Mouse (Mus musculus): Measurements from ENCODE around the gene Etl4. TPM values are rescaled to one million over a fixed set of nuclear protein-coding genes. Genes with fewer than 3 reads are reported as not detected.

The Etl4 gene
- total and polyA plus RNA-seq, 2 experiments = 3.5 to 5.5 TPM

DNA sequence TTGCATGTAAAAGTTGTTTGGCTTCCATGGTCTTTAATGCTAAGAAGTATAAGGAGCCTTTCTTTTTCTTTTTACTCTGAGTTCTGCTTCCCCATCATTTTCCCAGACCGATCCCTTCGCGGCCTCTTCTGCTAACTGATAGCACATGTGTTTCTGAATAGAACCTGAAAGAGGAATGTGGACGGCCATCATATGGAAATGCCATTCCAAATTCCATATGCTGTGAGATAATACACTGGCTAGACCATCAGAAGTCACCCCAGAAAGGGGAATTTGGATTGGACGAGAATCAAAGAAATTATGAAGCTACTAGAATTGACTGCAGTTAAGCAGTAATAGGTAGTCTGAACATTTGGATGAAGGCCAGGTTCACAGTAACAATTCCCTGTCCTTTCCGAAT, 694.4 kb downstream of the Etl4 start:
- TF ChIP-seq POLR2A (IDR thresholded peaks at IDR 0.05; ENCODE audit: extremely low read depth, insufficient read depth, low read length) (no peak), CTCF (IDR thresholded peaks at IDR 0.05; ENCODE audit: low read depth, low read length) (no peak)
- no peaks in the 10 kb centered on the region for H3K36me3 ChIP-seq (ENCODE audit: control insufficient read depth, insufficient read depth, low read length)
- H3K27me3 ChIP-seq (ENCODE audit: control insufficient read depth, insufficient read depth, low read length) = no peaks in the 10 kb centered on the region
- DNase-seq (ENCODE audit: extremely low read depth, low read depth, low spot score) = no peak
- no peaks in the 10 kb centered on the region for H3K79me2 ChIP-seq (ENCODE audit: control insufficient read depth, insufficient read depth, low read length)
- no peak overlapping the region for H3K4me3 ChIP-seq (ENCODE audit: insufficient read depth, low read depth, low read length)
- no peak overlapping the region for H3K27ac ChIP-seq (replicated peaks; ENCODE audit: insufficient read depth, low read depth, low read length)
- no peak overlapping the region for H3K9ac ChIP-seq (ENCODE audit: low read depth, low read length)
- no peaks in the 10 kb centered on the region for H3K4me1 ChIP-seq (ENCODE audit: control insufficient read depth, insufficient read depth, low read length)
- 89% methylated on average over 6 of the region's 6 CpGs for WGBS

DNA sequence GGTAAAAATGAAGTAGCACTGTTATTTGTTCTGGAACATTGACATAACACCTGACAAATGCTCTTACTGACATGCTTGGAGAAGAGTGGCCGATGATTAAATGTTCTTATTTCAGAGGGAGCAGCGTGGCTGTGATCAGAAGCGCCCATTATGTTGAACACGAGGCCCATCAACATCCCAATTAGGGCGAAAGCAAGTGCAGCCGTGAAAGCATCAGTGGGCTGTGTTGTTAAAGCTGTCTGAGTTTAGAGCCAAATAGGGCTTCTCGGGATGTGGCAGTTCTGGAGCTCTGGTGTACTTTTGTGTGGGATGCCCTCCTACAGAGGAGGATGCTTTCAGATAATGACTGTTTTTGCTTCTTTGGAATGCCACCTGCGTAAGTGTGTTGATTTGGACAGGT, 699.6 kb downstream of the Etl4 start:
- H3K4me3 ChIP-seq (ENCODE audit: insufficient read depth, low read depth, low read length) = no peak overlapping the region
- no peaks in the 10 kb centered on the region for H3K27me3 ChIP-seq (ENCODE audit: control insufficient read depth, insufficient read depth, low read length)
- no peaks in the 10 kb centered on the region for H3K79me2 ChIP-seq (ENCODE audit: control insufficient read depth, insufficient read depth, low read length)
- H3K36me3 ChIP-seq (ENCODE audit: control insufficient read depth, insufficient read depth, low read length) = no peaks in the 10 kb centered on the region
- H3K27ac ChIP-seq (replicated peaks; ENCODE audit: insufficient read depth, low read depth, low read length) = no peak overlapping the region
- no peak overlapping the region for H3K9ac ChIP-seq (ENCODE audit: low read depth, low read length)
- 94% methylated on average over 8 of the region's 8 CpGs for WGBS
- TF ChIP-seq CTCF (IDR thresholded peaks at IDR 0.05; ENCODE audit: low read depth, low read length) (no peak), POLR2A (IDR thresholded peaks at IDR 0.05; ENCODE audit: extremely low read depth, insufficient read depth, low read length) (no peak)
- H3K4me1 ChIP-seq (ENCODE audit: control insufficient read depth, insufficient read depth, low read length) = no peaks in the 10 kb centered on the region
- no peak for DNase-seq (ENCODE audit: extremely low read depth, low read depth, low spot score)

DNA sequence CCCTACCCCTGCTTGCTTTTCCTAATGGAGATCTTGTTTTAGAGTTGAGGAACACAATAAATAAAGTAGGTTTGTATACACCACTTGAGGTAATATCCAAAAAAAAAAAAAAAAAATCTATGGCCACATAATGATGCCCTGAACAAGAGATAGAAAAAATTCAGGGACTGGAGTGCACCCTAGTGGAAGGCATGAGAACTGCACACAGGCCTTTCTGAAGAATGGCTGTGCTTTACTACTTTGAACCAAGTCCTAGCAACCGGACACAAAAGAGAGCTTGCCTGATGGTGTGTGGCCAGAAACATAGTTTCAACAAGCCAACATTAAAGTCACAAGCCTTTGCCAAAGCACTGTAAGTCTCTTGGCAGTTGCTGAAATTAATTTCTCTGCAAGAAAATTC, 706.4 kb downstream of the Etl4 start:
- Histone ChIP-seq H3K27ac (replicated peaks; ENCODE audit: insufficient read depth, low read depth, low read length) (no peak overlapping the region), H3K9ac (ENCODE audit: low read depth, low read length) (no peak overlapping the region), H3K4me3 (ENCODE audit: insufficient read depth, low read depth, low read length) (no peak overlapping the region), H3K79me2 (ENCODE audit: control insufficient read depth, insufficient read depth, low read length) (no peaks in the 10 kb centered on the region; the same call in 1 of the 2 replicates), H3K27me3 (ENCODE audit: control insufficient read depth, insufficient read depth, low read length) (no peaks in the 10 kb centered on the region), H3K36me3 (ENCODE audit: control insufficient read depth, insufficient read depth, low read length) (no peaks in the 10 kb centered on the region), H3K4me1 (ENCODE audit: control insufficient read depth, insufficient read depth, low read length) (no peaks in the 10 kb centered on the region)
- 81% methylated on average over 1 of the region's 1 CpGs for WGBS
- DNase-seq (ENCODE audit: extremely low read depth, low read depth, low spot score) = peak; percentile 38
- TF ChIP-seq CTCF (IDR thresholded peaks at IDR 0.05; ENCODE audit: low read depth, low read length) (peak; percentile 35; the same call in 1 of the 2 replicates), POLR2A (IDR thresholded peaks at IDR 0.05; ENCODE audit: extremely low read depth, insufficient read depth, low read length) (no peak)

DNA sequence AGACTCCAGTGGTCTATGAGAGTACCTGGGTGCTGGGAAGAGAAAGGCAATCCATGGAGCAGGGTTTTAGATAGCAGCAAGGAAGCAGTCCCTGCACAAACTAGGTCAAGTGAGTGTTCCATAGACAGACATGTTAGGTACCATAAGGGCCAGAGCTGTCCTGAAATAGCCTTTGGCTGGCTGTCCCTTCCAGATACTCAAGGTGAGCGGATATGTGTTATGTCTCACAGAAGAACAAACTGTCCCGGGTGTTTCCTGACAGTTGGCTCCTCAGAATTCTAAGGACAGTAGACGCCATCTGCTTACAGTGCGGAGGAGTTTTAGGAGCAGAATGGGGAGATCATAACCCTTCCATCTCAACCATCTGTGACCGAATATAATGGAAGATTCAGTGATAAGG, 708.8 kb downstream of the Etl4 start:
- Histone ChIP-seq H3K36me3 (ENCODE audit: control insufficient read depth, insufficient read depth, low read length) (no peaks in the 10 kb centered on the region), H3K27me3 (ENCODE audit: control insufficient read depth, insufficient read depth, low read length) (no peaks in the 10 kb centered on the region), H3K79me2 (ENCODE audit: control insufficient read depth, insufficient read depth, low read length) (no peaks in the 10 kb centered on the region; the same call in 1 of the 2 replicates), H3K4me1 (ENCODE audit: control insufficient read depth, insufficient read depth, low read length) (no peaks in the 10 kb centered on the region), H3K27ac (replicated peaks; ENCODE audit: insufficient read depth, low read depth, low read length) (no peak overlapping the region), H3K9ac (ENCODE audit: low read depth, low read length) (no peak overlapping the region), H3K4me3 (ENCODE audit: insufficient read depth, low read depth, low read length) (no peak overlapping the region)
- no peak for DNase-seq (ENCODE audit: extremely low read depth, low read depth, low spot score)
- 92% methylated on average over 5 of the region's 5 CpGs for WGBS
- no peak for TF ChIP-seq POLR2A (IDR thresholded peaks at IDR 0.05; ENCODE audit: extremely low read depth, insufficient read depth, low read length)
- TF ChIP-seq CTCF (IDR thresholded peaks at IDR 0.05; ENCODE audit: low read depth, low read length) = no peak

DNA sequence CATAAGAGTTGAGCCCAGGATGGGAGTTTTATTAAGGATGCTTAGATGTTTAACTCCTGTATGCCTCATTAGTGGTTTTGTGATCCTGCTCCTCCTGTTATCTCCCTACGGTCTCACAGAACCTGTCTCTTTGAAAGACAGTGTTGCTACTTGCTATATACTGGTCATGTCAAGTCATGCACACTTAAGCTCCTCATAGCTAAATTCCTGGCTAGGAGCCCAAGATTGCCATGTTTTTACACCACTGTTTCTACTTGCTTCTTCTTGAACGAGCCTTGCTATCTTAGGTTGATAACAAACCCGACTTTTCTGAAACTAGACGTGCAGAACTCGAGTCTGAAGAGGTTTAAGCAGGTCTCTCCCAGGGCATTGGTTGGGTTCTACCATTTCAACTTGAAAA, 710.3 kb downstream of the Etl4 start:
- no peaks in the 10 kb centered on the region for H3K4me1 ChIP-seq (ENCODE audit: control insufficient read depth, insufficient read depth, low read length)
- H3K9ac ChIP-seq (ENCODE audit: low read depth, low read length) = no peak overlapping the region
- WGBS = 76% methylated on average over 5 of the region's 5 CpGs
- H3K36me3 ChIP-seq (ENCODE audit: control insufficient read depth, insufficient read depth, low read length) = no peaks in the 10 kb centered on the region
- no peaks in the 10 kb centered on the region for H3K27me3 ChIP-seq (ENCODE audit: control insufficient read depth, insufficient read depth, low read length)
- no peaks in the 10 kb centered on the region; the same call in 1 of the 2 replicates for H3K79me2 ChIP-seq (ENCODE audit: control insufficient read depth, insufficient read depth, low read length)
- no peak overlapping the region for H3K27ac ChIP-seq (replicated peaks; ENCODE audit: insufficient read depth, low read depth, low read length)
- H3K4me3 ChIP-seq (ENCODE audit: insufficient read depth, low read depth, low read length) = no peak overlapping the region
- DNase-seq (ENCODE audit: extremely low read depth, low read depth, low spot score) = no peak
- TF ChIP-seq POLR2A (IDR thresholded peaks at IDR 0.05; ENCODE audit: extremely low read depth, insufficient read depth, low read length) (no peak), CTCF (IDR thresholded peaks at IDR 0.05; ENCODE audit: low read depth, low read length) (no peak)

DNA sequence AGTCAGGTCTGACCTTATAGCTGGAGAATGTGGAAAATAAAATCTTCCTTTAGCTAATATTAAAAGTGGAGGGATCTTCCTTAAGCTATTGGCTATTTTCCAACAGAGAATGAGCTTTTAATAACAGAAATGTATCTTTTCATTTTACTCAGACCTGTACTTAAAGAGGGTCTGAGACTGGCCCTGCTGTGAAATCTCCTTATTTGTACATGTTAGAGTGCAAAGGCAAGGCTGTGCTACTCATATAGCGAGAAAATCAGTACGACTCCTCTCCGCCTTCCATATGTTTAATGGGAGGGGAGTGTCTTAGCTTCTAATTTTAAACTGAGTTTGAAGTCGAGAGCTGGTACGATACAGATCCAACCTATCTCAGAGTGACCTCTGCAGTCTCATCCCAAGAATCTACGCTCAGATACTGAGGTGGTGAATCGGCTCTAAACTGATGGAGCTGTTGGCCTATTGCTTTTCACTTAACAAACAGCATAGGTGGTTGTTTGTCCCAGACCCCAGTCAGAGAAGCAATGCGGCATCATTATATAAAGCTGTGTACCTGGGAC, 719.7 kb downstream of the Etl4 start:
- H3K4me3 ChIP-seq (ENCODE audit: insufficient read depth, low read depth, low read length) = no peak overlapping the region

More for the DNA sequence above, 719.7 kb downstream of the Etl4 start:
- H3K79me2 ChIP-seq (ENCODE audit: control insufficient read depth, insufficient read depth, low read length) = no peaks in the 10 kb centered on the region; the same call in 1 of the 2 replicates
- no peaks in the 10 kb centered on the region for H3K27me3 ChIP-seq (ENCODE audit: control insufficient read depth, insufficient read depth, low read length)
- no peak overlapping the region for H3K27ac ChIP-seq (replicated peaks; ENCODE audit: insufficient read depth, low read depth, low read length)
- no peak for TF ChIP-seq POLR2A (IDR thresholded peaks at IDR 0.05; ENCODE audit: extremely low read depth, insufficient read depth, low read length)
- no peak for TF ChIP-seq CTCF (IDR thresholded peaks at IDR 0.05; ENCODE audit: low read depth, low read length)
- WGBS = 96% methylated on average over 8 of the region's 8 CpGs
- no peaks in the 10 kb centered on the region for H3K36me3 ChIP-seq (ENCODE audit: control insufficient read depth, insufficient read depth, low read length)
- no peak overlapping the region for H3K9ac ChIP-seq (ENCODE audit: low read depth, low read length)
- H3K4me1 ChIP-seq (ENCODE audit: control insufficient read depth, insufficient read depth, low read length) = no peaks in the 10 kb centered on the region; the same call in 1 of the 2 replicates
- no peak for DNase-seq (ENCODE audit: extremely low read depth, low read depth, low spot score)
